29 mouse cellular contexts compared by ENCODE assay signal in genomic region chr3:37602356-37602755, GRCm38 (mm10).
"Had no signal": no experiment of that assay in that cellular context is flagged by ENCODE, and none has a peak within 500 bp of the region (broad histone marks: within the 10 kb centered on the region; RNA-seq: fewer than 3 reads in every experiment).

No protein-coding gene starts in this region.

- H3K27me3 ChIP-seq: limb, embryonic 12.5 days; limb, embryonic 13.5 days; limb, embryonic 15.5 days; liver, embryonic 15.5 days; lung, embryonic 15.5 days; midbrain, embryonic 12.5 days; midbrain, embryonic 13.5 days; midbrain, embryonic 15.5 days; neural tube, embryonic 12.5 days; neural tube, embryonic 13.5 days had no signal

- H3K9me3 ChIP-seq: limb, embryonic 10.5 days; limb, embryonic 15.5 days; liver, embryonic 13.5 days; liver, embryonic 15.5 days; lung, embryonic 15.5 days; midbrain, embryonic 10.5 days; midbrain, embryonic 12.5 days; midbrain, embryonic 13.5 days; midbrain, embryonic 15.5 days; neural tube, embryonic 12.5 days; neural tube, embryonic 13.5 days had no signal

- H3K4me3 ChIP-seq: limb, embryonic 10.5 days; limb, embryonic 12.5 days; limb, embryonic 13.5 days; limb, embryonic 15.5 days; liver, embryonic 12.5 days; liver, embryonic 13.5 days; liver, embryonic 15.5 days; lung, embryonic 15.5 days; megakaryocyte, embryonic 14.5 days; midbrain, embryonic 10.5 days; midbrain, embryonic 12.5 days; midbrain, embryonic 13.5 days; midbrain, embryonic 15.5 days; myocyte; neural tube, embryonic 12.5 days; neural tube, embryonic 13.5 days had no signal

- H3K27ac ChIP-seq: limb, embryonic 10.5 days; limb, embryonic 12.5 days; limb, embryonic 13.5 days; limb, embryonic 15.5 days; liver, embryonic 12.5 days; liver, embryonic 13.5 days; liver, embryonic 14.5 days; liver, embryonic 15.5 days; lung, embryonic 15.5 days; macrophage; midbrain, embryonic 10.5 days; midbrain, embryonic 12.5 days; midbrain, embryonic 13.5 days; midbrain, embryonic 15.5 days; neural tube, embryonic 12.5 days; neural tube, embryonic 13.5 days had no signal

- DNase-seq: left cerebral cortex, postnatal 4 days; liver, embryonic 13.5 days; liver, postnatal 0 days; lung, adult 18-20 months; lung, adult 2 months; lung, embryonic 14.5 days; lung, postnatal 14 days; lung, postnatal 4 days; midbrain, embryonic 14.5 days had no signal

- H3K4me1 ChIP-seq: lung, embryonic 15.5 days; neural tube, embryonic 12.5 days had no signal

- H3K4me2 ChIP-seq: limb, embryonic 12.5 days; limb, embryonic 13.5 days; limb, embryonic 15.5 days; liver, embryonic 11.5 days; liver, embryonic 13.5 days; liver, embryonic 15.5 days; lung, embryonic 14.5 days; lung, embryonic 15.5 days; midbrain, embryonic 11.5 days; midbrain, embryonic 12.5 days; midbrain, embryonic 13.5 days; midbrain, embryonic 15.5 days; neural tube, embryonic 12.5 days; neural tube, embryonic 13.5 days had no signal

- H3K36me3 ChIP-seq: limb, embryonic 10.5 days; limb, embryonic 12.5 days; limb, embryonic 13.5 days; limb, embryonic 15.5 days; liver, embryonic 12.5 days; liver, embryonic 13.5 days; liver, embryonic 15.5 days; lung, embryonic 15.5 days; midbrain, embryonic 10.5 days; midbrain, embryonic 12.5 days; midbrain, embryonic 13.5 days; midbrain, embryonic 15.5 days; neural tube, embryonic 12.5 days; neural tube, embryonic 13.5 days had no signal

- H3K9ac ChIP-seq: limb, embryonic 12.5 days; limb, embryonic 13.5 days; limb, embryonic 15.5 days; liver, embryonic 12.5 days; liver, embryonic 14.5 days; liver, embryonic 15.5 days; liver, postnatal 0 days; lung, embryonic 14.5 days; lung, embryonic 15.5 days; midbrain, embryonic 12.5 days; midbrain, embryonic 13.5 days; midbrain, embryonic 15.5 days; neural tube, embryonic 12.5 days; neural tube, embryonic 13.5 days had no signal

- ATAC-seq: midbrain, embryonic 13.5 days; midbrain, embryonic 15.5 days; midbrain, embryonic 16.5 days had no signal
